Mouse (Mus musculus): ENCODE measurements around the gene Emg1.
A peak's percentile ranks its signal among the peaks of the same experiment; 100 is the strongest.

Emg1 gene

DNA sequence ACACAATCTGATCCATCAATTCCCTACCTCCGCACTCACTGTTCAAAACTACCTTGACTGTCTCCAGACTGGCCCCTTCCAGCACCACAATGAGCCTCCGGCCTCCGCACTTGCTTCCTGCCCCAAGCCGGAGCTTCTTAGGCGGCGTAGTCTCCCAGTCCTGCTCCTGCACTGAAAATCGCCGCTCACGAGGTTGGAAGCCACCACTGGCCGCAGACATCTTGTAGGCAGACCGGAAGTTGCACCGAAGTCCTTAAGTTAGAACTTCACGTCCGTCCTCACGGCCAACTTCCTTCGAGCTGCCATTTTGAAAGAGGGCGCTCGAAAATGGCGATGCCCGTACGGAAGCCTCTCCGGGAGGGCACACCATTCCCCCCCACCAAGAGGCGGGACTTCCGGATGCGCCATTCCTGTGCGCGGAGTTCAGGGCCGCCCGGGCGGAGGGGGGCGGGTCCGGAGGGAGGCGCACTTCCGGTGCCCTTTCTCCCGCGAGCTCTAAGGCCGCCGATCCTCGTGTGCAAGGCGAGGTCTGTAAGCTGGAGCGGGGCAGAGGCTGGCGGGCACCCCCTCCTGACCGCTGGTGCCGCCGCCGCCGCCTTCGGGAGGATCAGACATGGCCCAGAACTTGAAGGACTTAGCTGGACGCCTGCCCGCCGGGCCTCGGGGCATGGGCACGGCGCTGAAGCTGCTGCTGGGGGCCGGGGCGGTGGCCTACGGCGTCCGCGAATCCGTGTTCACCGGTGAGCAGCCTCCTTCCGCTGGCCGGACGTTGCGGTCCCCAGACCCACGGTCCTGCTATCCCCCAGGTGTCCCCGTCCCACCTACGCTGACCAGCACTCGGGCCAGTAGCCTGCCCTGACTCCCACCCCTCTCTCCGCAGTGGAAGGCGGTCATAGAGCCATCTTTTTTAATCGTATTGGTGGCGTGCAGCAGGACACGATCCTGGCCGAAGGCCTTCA, at the start of gene Emg1, which contains the start of gene Phb2:
Gene Emg1, minus strand, starts transcription at position 355 of the 959 bp plus-strand sequence.
Gene Phb2, plus strand, starts transcription at position 513 of the 959 bp plus-strand sequence.
- DNase-seq, result peak; percentile 100

- peak; percentile 97 for DNase-seq
Observed at GRCm38 (mm10) chr6:124759259-124759658, 47.3 kb upstream of the Emg1 start.

DNA sequence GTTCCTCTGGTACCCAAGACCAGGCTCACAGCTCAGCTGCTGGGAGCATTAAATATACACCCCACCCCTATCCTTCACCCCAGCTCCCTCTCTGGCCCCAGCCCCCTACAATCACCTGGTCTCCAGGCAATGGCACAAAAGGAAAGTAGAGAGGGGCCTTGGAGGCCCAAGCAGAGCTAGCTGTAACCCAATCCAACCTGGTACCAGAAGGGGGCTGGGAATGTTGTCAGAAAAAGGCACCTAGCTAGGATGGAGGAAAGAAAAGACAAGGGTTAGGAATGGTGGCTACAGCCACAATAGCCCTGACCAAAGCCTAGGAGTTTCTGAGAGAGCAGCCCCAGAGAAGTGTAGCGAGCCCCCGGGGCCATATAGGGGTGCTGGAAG, 46.9 kb upstream of the Emg1 start:
- DNase-seq, result peak; percentile 93

DNA sequence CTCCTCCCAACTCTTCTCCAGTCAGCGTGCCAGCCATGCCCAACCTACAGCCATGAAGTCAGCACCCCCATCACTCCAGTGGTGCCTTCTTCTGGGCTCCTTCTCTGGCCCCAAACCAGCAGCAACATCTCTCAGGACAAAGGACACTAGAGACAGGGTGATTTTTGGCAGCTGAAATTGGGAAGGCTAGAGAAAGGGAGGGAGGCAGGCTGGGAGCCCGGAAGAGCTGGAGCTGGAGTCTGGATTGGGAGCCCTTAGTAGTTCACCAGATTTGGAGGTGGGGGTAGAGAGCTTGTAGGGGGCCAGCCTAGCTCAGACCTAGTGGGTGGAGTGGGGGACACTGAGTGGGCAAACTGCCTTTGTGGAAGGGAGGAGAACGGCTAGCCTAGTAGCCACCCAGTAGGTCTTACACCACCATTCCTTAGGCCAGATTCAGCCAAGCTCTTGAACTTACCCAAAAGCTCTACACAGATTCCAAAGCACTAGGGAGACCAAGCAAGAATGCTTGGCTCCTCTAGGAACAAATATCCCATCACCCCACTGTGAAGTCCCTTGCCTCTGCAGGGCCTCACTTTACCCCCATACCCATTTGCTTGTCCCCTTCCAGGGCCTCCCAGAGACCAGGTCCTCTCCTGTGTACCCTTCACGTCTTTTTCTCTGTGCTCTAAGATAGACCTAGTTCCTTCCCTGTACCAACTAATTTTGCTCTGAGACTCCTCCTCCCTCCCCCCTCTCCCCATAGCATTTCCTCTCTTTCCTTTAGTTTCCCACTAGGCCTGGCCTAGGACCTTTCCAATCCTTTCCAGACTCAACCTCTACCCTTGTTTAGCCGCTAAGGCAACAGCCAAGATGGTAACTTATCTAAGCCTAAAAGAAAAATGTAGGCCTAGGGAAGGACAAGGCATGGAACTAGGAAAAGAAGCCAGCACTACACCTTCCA, 46.2 kb upstream of the Emg1 start:
- peak; percentile 98 for DNase-seq

DNA sequence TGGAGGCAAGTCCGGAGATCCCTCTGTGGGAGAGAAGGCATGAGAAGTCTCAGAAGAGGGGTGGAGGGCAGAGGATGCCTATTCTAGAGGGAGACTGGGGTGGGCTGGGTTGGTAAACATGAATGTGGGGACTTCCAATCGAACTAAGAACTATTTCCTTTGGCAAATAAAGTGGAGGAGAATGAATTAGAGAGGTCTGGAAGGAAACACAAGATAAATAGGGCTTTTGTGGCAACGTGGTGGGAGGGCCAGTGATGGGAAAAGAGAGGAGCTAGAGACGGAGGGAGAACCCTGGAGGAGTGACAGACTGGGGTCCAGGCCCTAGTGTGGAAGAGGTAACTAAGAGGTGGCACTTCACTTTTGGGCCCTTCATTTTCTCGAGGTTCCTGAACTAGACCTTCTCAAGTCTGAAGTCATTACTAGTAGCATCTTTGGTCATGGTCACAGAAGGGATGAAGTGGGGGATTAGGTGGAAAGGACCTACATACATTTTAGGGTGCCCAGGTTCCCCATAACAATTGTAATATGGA, 45.4 kb upstream of the Emg1 start:
- DNase-seq, result peak; percentile 91

GRCm38 (mm10) chr6:124756652-124757350, 44.8 kb upstream of the Emg1 start:
- peak; percentile 99 for DNase-seq

GRCm38 (mm10) chr6:124755831-124756595, 44.0 kb upstream of the Emg1 start, which contains the start of the genes Gm45234 and Atn1:
Gene Gm45234 (minus strand): TSS chr6:124756021.
Gene Atn1 (minus strand): TSS chr6:124756524.
- peak; percentile 99 for DNase-seq

GRCm38 (mm10) chr6:124755306-124755705, 43.3 kb upstream of the Emg1 start:
- peak; percentile 92 for DNase-seq

DNA sequence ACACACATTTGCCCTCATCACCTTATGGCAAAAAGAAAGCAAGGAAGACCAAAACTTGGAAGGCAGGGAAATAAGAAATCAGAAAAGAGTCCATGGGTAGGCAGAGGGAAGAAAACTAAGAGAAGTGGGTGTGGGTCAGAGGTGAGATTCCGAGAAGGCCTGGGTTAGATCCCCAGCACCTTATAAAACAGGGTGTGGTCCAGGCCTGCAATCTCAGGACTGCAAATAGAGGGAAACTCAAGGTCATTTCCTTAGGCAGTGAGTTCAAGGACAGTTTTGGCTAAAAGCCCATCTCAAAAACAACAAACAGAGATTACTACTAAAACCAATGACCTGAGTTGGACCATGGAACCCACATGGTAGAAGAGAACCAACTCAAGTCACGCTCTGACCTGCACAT, 41.9 kb upstream of the Emg1 start:
- no peak for DNase-seq

- DNase-seq, result no peak
Observed at GRCm38 (mm10) chr6:124750405-124750804, 38.4 kb upstream of the Emg1 start.

DNA sequence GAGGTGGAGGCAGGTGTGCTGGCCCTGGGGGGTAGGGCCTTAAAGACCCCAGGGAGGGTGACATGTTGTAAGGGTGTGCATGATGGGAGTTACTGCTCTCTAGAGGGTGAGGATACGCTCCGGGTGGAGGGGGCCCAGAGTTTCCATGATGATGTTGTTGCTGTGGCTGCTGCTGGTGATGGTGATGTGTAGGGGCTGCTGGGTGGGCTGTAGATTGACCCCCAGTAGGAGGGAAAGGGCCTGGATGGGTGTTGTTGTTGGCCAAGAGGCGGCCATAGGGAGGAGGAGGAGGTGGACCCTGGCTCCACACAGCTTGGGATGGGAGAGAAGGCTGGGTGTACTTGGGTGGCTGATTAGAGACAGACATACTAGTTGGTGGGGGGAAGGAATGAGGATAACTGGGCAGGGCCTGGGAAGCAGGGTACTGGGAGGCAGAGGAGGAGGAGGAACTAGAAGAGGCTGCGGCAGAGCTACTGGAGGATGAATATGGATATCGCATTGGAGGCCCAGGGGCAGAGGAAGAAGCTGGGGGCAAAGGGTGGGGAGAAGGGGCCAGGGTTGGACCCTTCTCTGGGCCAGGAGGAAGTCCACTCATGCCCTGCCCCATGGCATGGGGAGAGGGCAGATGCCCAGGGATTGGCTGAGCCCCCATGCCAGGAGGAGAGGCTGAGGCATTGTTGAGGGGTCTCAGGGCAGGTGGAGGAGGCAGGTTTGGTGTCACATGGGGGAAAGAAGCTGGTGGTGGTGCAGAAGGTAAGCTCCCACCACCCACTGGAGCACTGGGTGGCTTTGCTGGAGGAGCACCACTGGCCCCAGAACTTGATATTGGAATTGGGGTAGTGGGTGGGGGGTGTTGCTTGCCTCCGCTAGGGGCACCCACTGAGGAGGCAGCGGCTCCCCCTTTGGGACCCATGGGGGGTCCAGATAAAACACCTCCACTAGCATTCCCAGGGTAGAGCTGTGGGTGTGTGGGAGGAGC, 35.0 kb upstream of the Emg1 start:
- DNase-seq, result peak; percentile 95

GRCm38 (mm10) chr6:124746296-124746605, 34.3 kb upstream of the Emg1 start:
- DNase-seq, result no peak

DNA sequence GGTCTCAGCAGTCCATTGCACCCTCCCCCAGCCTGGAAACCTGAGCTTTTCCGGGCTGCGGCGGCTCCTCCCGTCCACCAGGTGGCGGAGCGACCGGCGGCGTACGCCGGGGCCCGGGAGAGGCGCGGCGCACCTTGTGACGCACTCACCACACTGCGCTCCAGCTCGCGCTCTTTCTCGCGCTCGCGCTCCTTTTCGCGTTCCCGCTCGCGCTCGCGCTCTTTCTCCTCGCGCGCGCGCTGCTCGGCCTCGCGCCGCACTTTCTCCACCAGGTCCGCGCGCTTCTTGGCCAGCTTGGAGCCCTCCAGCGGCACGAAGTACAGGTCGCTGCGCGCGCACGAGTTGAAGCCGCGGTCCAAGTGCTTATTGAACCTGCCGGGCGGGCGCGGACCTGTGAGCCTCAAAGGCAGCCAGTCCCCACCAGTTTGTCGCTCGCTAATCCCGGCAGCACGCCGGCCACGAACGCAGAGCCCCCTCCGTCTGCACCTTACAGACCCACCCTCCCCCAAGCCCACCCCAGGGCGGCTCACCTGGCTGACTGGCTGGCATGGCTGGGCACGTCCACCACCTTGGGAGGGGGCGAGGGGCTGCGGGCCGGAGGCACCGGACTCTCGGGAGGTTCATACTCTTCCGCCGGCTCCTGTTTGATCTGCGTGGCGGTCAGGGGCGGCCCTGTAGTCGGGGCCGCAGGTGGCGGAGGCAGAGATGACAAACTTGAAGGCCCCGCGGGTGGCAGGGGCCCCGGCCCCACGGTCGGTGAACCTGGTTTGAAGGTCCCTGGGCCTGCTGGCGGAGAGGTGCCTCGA, 33.7 kb upstream of the Emg1 start:
- DNase-seq, result peak; percentile 99

GRCm38 (mm10) chr6:124744755-124745321, 32.9 kb upstream of the Emg1 start:
- no peak for DNase-seq

- peak; percentile 94 for DNase-seq
Observed at GRCm38 (mm10) chr6:124743647-124744046, 31.7 kb upstream of the Emg1 start.

- DNase-seq, result peak; percentile 94
Observed at GRCm38 (mm10) chr6:124742839-124743514, 31.0 kb upstream of the Emg1 start.

GRCm38 (mm10) chr6:124741842-124742241, 29.9 kb upstream of the Emg1 start:
- no peak for DNase-seq
